Mouse (Mus musculus) spleen, adult 2 months (tissue): ENCODE results near the gene Selenop. TPM values are rescaled to one million over a fixed set of nuclear protein-coding genes. Genes with fewer than 3 reads are reported as not detected.

Experiments
- DNase-seq, 2 experiments: peaks; one replicate each; pipeline versions ENCODE4 v3.0.0 to v3.0.0-alpha.2; 2012 to 2021; ENCODE audit warnings: low spot score in 2 of 2, low read depth in 1 of 2
- H3K27ac ChIP-seq: fragments of 200-500 bp; 2 replicates; pipeline ENCODE4 v1.5.1; 2012; ENCODE audit warnings: low read length, inconsistent platforms; ENCODE audit not compliant: insufficient read depth
- H3K27me3 ChIP-seq: fragments of 200-500 bp; 2 replicates; pipeline ENCODE4 v1.6.1; 2012; ENCODE audit warnings: mild to moderate bottlenecking, moderate library complexity, low read length, inconsistent platforms; ENCODE audit not compliant: control insufficient read depth, insufficient read depth
- H3K36me3 ChIP-seq: fragments of 200-500 bp; 2 replicates; pipeline ENCODE4 v1.6.1; 2012; ENCODE audit warnings: mild to moderate bottlenecking, low read length, inconsistent platforms; ENCODE audit not compliant: control insufficient read depth, insufficient read depth
- H3K4me1 ChIP-seq: fragments of 200-500 bp; 2 replicates; pipeline ENCODE4 v1.6.1; 2011; ENCODE audit warnings: inconsistent platforms; ENCODE audit not compliant: control insufficient read depth, insufficient read depth, insufficient read length
- H3K4me3 ChIP-seq: fragments of 200-500 bp; 2 replicates; pipeline ENCODE4 v1.5.1; 2011; ENCODE audit warnings: mild to moderate bottlenecking, inconsistent platforms; ENCODE audit not compliant: insufficient read depth, insufficient read length; ENCODE audit errors: extremely low read depth
- CTCF ChIP-seq: fragments of 200-500 bp; IDR thresholded peaks from 2 replicates; pipeline ENCODE4 v1.5.1; 2011; ENCODE audit warnings: mild to moderate bottlenecking, inconsistent platforms; ENCODE audit not compliant: insufficient read depth, insufficient read length, insufficient replicate concordance; ENCODE audit errors: extremely low read depth
- POLR2A ChIP-seq: fragments of 200-500 bp; IDR thresholded peaks from 2 replicates; pipeline ENCODE4 v1.6.1; 2011; ENCODE audit warnings: low read depth, low read length, inconsistent platforms
- WGBS: fragments of 180-500 bp; shearing (Covaris S2); methylation state at CpG from one replicate; pipeline ENCODE4 v1.1.7; 2018; 5-methylcytosine and 5-hydroxymethylcytosine counted together
- polyA plus RNA-seq: library from polyadenylated mRNA; depleted of rRNA; stranded (reverse); fragments of >200 nt; gene quantifications from 2 replicates; pipeline ENCODE4 v1.2.3, GENCODE M21; 2012; rRNA removed

The Selenop gene
- polyA plus RNA-seq, 1 experiment, result 112 TPM

DNA sequence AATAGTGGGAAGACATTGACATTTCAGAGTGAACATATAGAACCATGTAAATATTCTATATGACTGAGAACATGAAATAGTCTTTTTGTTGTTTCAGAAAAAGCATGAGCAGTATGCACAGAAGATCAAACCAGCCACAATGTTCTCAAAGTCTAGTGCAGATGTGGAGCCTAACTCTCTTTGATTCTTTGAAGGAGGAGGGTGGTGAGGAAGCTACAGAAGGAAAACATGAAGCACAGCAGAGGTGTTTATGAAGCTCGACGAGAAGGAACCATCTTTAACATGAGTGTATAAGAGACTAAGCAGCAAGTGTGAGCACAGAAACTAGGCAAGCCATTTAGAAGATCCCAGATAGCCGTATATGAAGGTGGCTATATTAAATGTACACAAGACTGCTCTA lies 41.5 kb downstream of the Selenop start:
- H3K4me3 ChIP-seq, result no peak overlapping the region
- no peaks in the 10 kb centered on the region for H3K27me3 ChIP-seq
- WGBS, result 71% methylated on average over 3 of the region's 3 CpGs
- TF ChIP-seq POLR2A, result no peak
- peak in 1 of 2 experiments; percentile 11 for DNase-seq
- H3K36me3 ChIP-seq, result no peaks in the 10 kb centered on the region
- peak overlapping the region; percentile 23; the same call in 1 of the 2 replicates for H3K27ac ChIP-seq
- no peaks in the 10 kb centered on the region; the same call in 1 of the 2 replicates for H3K4me1 ChIP-seq

GRCm38 (mm10) chr15:3312937-3313336 lies 44.6 kb downstream of the Selenop start:
- no peaks in the 10 kb centered on the region for H3K27me3 ChIP-seq
- H3K27ac ChIP-seq, result no peak overlapping the region
- no peaks in the 10 kb centered on the region for H3K36me3 ChIP-seq
- H3K4me3 ChIP-seq, result no peak overlapping the region
- TF ChIP-seq CTCF, result no peak
- TF ChIP-seq POLR2A, result no peak
- H3K4me1 ChIP-seq, result no peaks in the 10 kb centered on the region; the same call in 1 of the 2 replicates
- no peak for DNase-seq

- TF ChIP-seq POLR2A (no peak), CTCF (no peak)
- DNase-seq, result no peak
- no peaks in the 10 kb centered on the region for H3K27me3 ChIP-seq
- no peak overlapping the region for H3K27ac ChIP-seq
- 74% methylated on average over 2 of the region's 2 CpGs for WGBS
- H3K4me1 ChIP-seq, result no peaks in the 10 kb centered on the region
- no peaks in the 10 kb centered on the region for H3K36me3 ChIP-seq
- H3K4me3 ChIP-seq, result no peak overlapping the region
Measured at GRCm38 (mm10) chr15:3316617-3317016, 48.3 kb downstream of the Selenop start.

GRCm38 (mm10) chr15:3319929-3320328 lies 51.6 kb downstream of the Selenop start:
- H3K27me3 ChIP-seq, result no peaks in the 10 kb centered on the region
- H3K4me1 ChIP-seq, result no peaks in the 10 kb centered on the region
- H3K4me3 ChIP-seq, result no peak overlapping the region
- no peak overlapping the region for H3K27ac ChIP-seq
- DNase-seq, result no peak
- H3K36me3 ChIP-seq, result no peaks in the 10 kb centered on the region
- TF ChIP-seq CTCF, result no peak
- no peak for TF ChIP-seq POLR2A
- WGBS, result 93% methylated on average over 9 of the region's 9 CpGs

DNA sequence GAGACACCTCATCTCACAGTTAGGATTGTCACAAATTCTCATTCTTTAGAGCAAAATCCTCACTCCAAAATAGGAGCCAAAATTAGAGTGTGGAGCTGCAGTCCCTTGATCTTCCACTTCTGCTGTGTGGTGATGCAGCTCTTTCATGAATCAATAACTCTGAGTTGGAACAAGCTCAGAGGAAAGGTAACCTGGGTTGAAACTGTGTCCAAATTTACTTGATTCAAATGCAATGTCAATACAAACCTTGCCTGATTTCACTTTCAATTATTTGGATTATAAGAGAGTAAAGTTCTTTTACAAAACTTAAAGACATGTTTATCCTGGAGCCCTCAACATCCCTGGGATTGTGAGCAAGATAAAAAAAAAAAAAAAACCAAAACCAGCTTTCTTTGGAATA lies 54.7 kb downstream of the Selenop start:
- Histone ChIP-seq H3K36me3 (no peaks in the 10 kb centered on the region), H3K4me1 (no peaks in the 10 kb centered on the region), H3K27ac (no peak overlapping the region), H3K4me3 (no peak overlapping the region), H3K27me3 (no peaks in the 10 kb centered on the region)
- no peak for DNase-seq
- TF ChIP-seq CTCF, result no peak
- TF ChIP-seq POLR2A, result no peak

Other genes with a start within 250 kb of the Selenop start
- gene Ccdc152, start 35.0 kb downstream of the Selenop start, polyA plus RNA-seq, result 0.30 TPM in 1 of 2 replicates, not detected in the other